Mouse (Mus musculus): ENCODE results near the gene Nsg2. TPM values are rescaled to one million over a fixed set of nuclear protein-coding genes. Genes with fewer than 3 reads are reported as not detected.

Gene Nsg2
- polyA plus RNA-seq, 2 experiments = 3.2 to 17.5 TPM

GRCm38 (mm10) chr11:32106647-32106985, 106.4 kb downstream of the Nsg2 start:
- H3K4me2 ChIP-seq (replicated peaks; ENCODE audit: low read depth, low read length, severe bottlenecking) = no peak overlapping the region
- WGBS = 69% methylated on average over 4 of the region's 4 CpGs
- H3K9me3 ChIP-seq (ENCODE audit: control insufficient read depth, low read length) = no peaks in the 10 kb centered on the region
- H3K4me3 ChIP-seq (replicated peaks; ENCODE audit: low read length) = no peak overlapping the region
- TF ChIP-seq POLR2A (IDR thresholded peaks at IDR 0.05; ENCODE audit: borderline replicate concordance, extremely low read depth, insufficient read depth, insufficient read length) = no peak
- H3K9ac ChIP-seq (ENCODE audit: low read depth, low read length, severe bottlenecking) = no peak overlapping the region
- H3K27me3 ChIP-seq (ENCODE audit: control insufficient read depth, insufficient read depth, low read length) = no peaks in the 10 kb centered on the region
- no peaks in the 10 kb centered on the region for H3K36me3 ChIP-seq (ENCODE audit: control insufficient read depth, insufficient read depth, low read length)
- H3K4me1 ChIP-seq (ENCODE audit: control insufficient read depth, insufficient read depth, low read length) = peaks cover 8% of the 10 kb centered on the region; the same call in 1 of the 2 replicates
- no peak for DNase-seq (ENCODE audit: low spot score)
- no peak for ATAC-seq (ENCODE audit: low FRiP score, low read depth)
- no peak overlapping the region for H3K27ac ChIP-seq (replicated peaks; ENCODE audit: low read depth, low read length)

- no peak overlapping the region for H3K4me2 ChIP-seq (replicated peaks; ENCODE audit: low read depth, low read length, severe bottlenecking)
- no peaks in the 10 kb centered on the region for H3K9me3 ChIP-seq (ENCODE audit: control insufficient read depth, low read length)
- ATAC-seq (ENCODE audit: low FRiP score, low read depth) = no peak
- no peak overlapping the region for H3K27ac ChIP-seq (replicated peaks; ENCODE audit: low read depth, low read length)
- H3K4me1 ChIP-seq (ENCODE audit: control insufficient read depth, insufficient read depth, low read length) = peaks cover 13% of the 10 kb centered on the region
- no peaks in the 10 kb centered on the region for H3K27me3 ChIP-seq (ENCODE audit: control insufficient read depth, insufficient read depth, low read length)
- no peak overlapping the region for H3K9ac ChIP-seq (ENCODE audit: low read depth, low read length, severe bottlenecking)
- TF ChIP-seq POLR2A (IDR thresholded peaks at IDR 0.05; ENCODE audit: borderline replicate concordance, extremely low read depth, insufficient read depth, insufficient read length) = no peak
- no peak for DNase-seq (ENCODE audit: low spot score)
- H3K4me3 ChIP-seq (replicated peaks; ENCODE audit: low read length) = no peak overlapping the region
- H3K36me3 ChIP-seq (ENCODE audit: control insufficient read depth, insufficient read depth, low read length) = no peaks in the 10 kb centered on the region
- 72% methylated on average over 8 of the region's 8 CpGs for WGBS
These were observed 108.2 kb downstream of the Nsg2 start for GRCm38 (mm10) chr11:32108441-32108840.

Other genes with a start within 250 kb of the Nsg2 start
- gene Cpeb4, start 128.3 kb upstream of the Nsg2 start, polyA plus RNA-seq (2012; rRNA removed) = 6.5 and 7.5 TPM in 2 replicates
- gene Cpeb4, start 128.3 kb upstream of the Nsg2 start, polyA plus RNA-seq (2014; fragmentation: Nextera tagmentation; extraction: Ambion mirVana) = 4.9 and 5.1 TPM in 2 replicates
- 0.29 and 0.55 TPM in 2 replicates for gene 4930524B15Rik, start 34.9 kb upstream of the Nsg2 start, polyA plus RNA-seq (2012; rRNA removed)
- gene 4930524B15Rik, start 34.9 kb upstream of the Nsg2 start, polyA plus RNA-seq (2014; fragmentation: Nextera tagmentation; extraction: Ambion mirVana) = 0.12 and 0.18 TPM in 2 replicates
- 0.54 and 0.73 TPM in 2 replicates for gene Il9r, start 199.8 kb downstream of the Nsg2 start, polyA plus RNA-seq (2012; rRNA removed)
- gene Il9r, start 199.8 kb downstream of the Nsg2 start, polyA plus RNA-seq (2014; fragmentation: Nextera tagmentation; extraction: Ambion mirVana) = 0.21 and 0.32 TPM in 2 replicates
- gene Snrnp25, start 205.0 kb downstream of the Nsg2 start, polyA plus RNA-seq (2012; rRNA removed) = 31.9 and 46.7 TPM in 2 replicates
- 52.1 and 54.5 TPM in 2 replicates for gene Snrnp25, start 205.0 kb downstream of the Nsg2 start, polyA plus RNA-seq (2014; fragmentation: Nextera tagmentation; extraction: Ambion mirVana)
- 136 and 234 TPM in 2 replicates for gene Rhbdf1, start 221.8 kb downstream of the Nsg2 start, polyA plus RNA-seq (2012; rRNA removed)
- gene Rhbdf1, start 221.8 kb downstream of the Nsg2 start, polyA plus RNA-seq (2014; fragmentation: Nextera tagmentation; extraction: Ambion mirVana) = 61.5 and 68.3 TPM in 2 replicates
- 27.1 and 27.9 TPM in 2 replicates for gene Mpg, start 226.0 kb downstream of the Nsg2 start, polyA plus RNA-seq (2012; rRNA removed)
- 40.1 and 43.9 TPM in 2 replicates for gene Mpg, start 226.0 kb downstream of the Nsg2 start, polyA plus RNA-seq (2014; fragmentation: Nextera tagmentation; extraction: Ambion mirVana)

All from limb, embryonic 14.5 days (tissue).